Mouse (Mus musculus) lung, adult 2 months (tissue): ENCODE measurements around the gene Wdr31.

Experiments used
- CTCF ChIP-seq: fragments of 200-500 bp; IDR thresholded peaks from 2 replicates; pipeline ENCODE4 v1.5.1; 2011; ENCODE audit warnings: mild to moderate bottlenecking, low read length, control low read depth; ENCODE audit not compliant: insufficient read depth
- POLR2A ChIP-seq: fragments of 200-500 bp; IDR thresholded peaks from 2 replicates; pipeline ENCODE4 v1.6.1; 2011; ENCODE audit warnings: low read depth, mild to moderate bottlenecking, control low read depth, low read length, borderline replicate concordance; ENCODE audit errors: extremely low read depth

DNA sequence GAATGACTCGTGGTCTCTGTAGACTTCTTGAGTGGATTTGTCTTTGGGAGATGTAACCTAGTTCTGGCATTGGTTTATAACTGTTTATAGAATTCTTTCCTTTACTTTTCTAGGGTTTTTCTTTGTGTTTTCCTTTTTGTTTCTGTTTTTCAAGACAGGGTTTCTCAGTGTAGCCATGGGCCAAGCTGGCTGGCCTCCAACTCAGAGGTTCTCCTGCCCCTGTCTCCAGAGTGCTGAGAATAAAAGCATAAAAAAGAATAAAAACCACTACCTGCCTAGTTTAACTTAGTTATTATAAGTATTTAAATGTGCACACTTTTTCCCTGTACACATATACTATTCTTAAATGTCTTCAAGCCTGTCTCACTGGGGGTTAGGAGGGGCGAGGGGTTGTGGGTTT, 60.4 kb downstream of the Wdr31 start:
- no peak for TF ChIP-seq POLR2A
- TF ChIP-seq CTCF = no peak
